Mouse (Mus musculus): Measurements from ENCODE around the gene Dgkq. TPM values are rescaled to one million over a fixed set of nuclear protein-coding genes. Genes with fewer than 3 reads are reported as not detected.

Gene Dgkq
- polyA plus RNA-seq, 1 experiment from 2014 or later = 11.3 TPM

DNA sequence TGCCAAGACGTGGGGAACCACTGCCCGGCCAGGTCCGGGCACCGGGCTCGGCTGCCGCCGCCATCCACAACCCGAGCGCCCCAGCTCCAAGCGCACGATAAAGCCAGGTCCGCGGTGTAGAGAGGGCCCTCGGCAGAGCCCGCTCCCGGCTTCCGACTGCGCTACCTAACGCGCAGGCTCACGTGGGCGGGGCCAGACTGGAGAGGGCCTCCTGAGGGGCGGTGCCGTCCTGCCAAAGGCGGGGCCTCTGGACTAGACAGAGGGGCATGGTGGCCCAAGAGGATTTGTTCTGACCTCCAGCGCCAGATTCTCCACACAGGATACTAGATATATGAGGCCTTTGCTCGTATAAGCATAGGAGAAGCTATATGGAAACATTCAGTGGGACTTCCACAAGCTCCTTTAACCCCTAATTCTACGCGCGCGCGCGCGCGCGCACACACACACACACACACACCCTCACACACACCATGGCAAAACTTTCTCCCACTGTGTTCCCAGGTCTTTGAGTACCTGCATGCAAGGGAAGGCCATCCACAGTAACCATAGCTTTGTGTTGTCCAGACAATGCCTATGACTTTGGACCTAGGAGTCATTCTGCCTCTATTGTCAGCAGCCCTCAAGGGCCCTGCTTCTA lies 8.7 kb downstream of the Dgkq start:
- peak; percentile 98 for ATAC-seq
- Histone ChIP-seq H3K9me3 (ENCODE audit: control insufficient read depth, low read length) (no peaks in the 10 kb centered on the region), H3K4me2 (ENCODE audit: low read depth, low read length) (peak overlapping the region; percentile 86), H3K27ac (ENCODE audit: low read length) (peak overlapping the region; percentile 19; the same call in 1 of the 2 replicates), H3K4me1 (ENCODE audit: control insufficient read depth, insufficient read depth, low read length) (peaks cover 12% of the 10 kb centered on the region), H3K9ac (ENCODE audit: low read depth, low read length) (peak overlapping the region; percentile 96), H3K36me3 (ENCODE audit: control insufficient read depth, insufficient read depth, low read length) (peaks cover 5% of the 10 kb centered on the region; the same call in 1 of the 2 replicates), H3K27me3 (replicated peaks; ENCODE audit: control insufficient read depth, insufficient read depth, low read length) (no peaks in the 10 kb centered on the region), H3K4me3 (ENCODE audit: low read length) (peak overlapping the region; percentile 92)
- 12% methylated on average over 36 of the region's 36 CpGs for WGBS

DNA sequence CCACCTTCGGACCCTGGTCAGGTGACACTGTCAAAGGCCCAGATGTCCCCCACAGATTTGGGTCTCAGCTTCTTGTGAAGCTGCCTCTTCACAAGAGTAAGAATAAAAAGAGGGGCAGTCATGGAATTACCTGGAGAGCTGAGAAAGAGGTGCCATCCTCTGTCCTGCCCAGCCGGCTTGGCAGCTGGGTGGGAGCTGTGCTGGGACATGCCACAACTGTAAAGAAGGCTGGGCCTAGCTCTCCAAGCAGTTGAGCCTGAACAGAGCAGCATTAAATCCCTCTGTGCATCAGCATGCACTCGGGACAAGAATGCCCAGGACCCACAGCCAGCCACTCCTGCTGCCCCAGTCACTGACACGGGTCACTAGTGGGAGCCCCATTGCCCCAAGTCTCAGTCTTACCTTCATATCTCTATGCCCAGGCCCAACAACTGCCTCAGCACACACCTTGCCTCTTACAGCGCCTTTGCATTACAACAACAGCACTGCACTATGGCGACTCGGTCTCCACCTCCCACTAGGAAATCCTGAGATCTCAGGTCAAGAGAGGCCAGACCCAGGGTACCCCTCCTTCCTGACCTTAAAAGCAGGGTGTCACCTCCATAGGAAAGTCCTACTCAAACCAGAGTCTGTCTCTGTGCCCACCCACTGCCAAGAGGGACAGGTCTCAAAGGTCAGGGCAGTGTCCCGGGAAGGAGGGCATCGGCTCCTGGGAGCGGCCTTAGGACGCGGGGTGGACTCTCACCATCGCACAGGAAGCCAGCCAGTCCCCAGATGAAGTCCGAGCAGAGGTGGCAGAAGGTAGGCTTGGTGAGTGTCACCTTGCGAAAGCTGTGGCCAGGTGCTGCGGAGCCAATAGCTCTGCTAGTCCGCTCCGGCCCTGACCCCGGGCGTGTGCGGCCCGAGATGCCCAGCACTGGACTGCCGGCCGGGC lies 9.5 kb downstream of the Dgkq start, which contains the start of gene Idua:
Gene Idua, plus strand, starts transcription at position 634 of the 934 bp plus-strand sequence.
- H3K27me3 ChIP-seq (replicated peaks; ENCODE audit: control insufficient read depth, insufficient read depth, low read length) = no peaks in the 10 kb centered on the region
- H3K36me3 ChIP-seq (ENCODE audit: control insufficient read depth, insufficient read depth, low read length) = peaks cover 7% of the 10 kb centered on the region; the same call in 1 of the 2 replicates
- peak; percentile 71 for ATAC-seq
- peak within 1 kb of the TSS; percentile 86 for H3K4me2 ChIP-seq (ENCODE audit: low read depth, low read length)
- peak within 1 kb of the TSS; percentile 92 for H3K4me3 ChIP-seq (ENCODE audit: low read length)
- 9% methylated on average over 24 of the region's 24 CpGs for WGBS
- peaks cover 12% of the 10 kb centered on the region for H3K4me1 ChIP-seq (ENCODE audit: control insufficient read depth, insufficient read depth, low read length)
- peak within 1 kb of the TSS; percentile 44 for H3K27ac ChIP-seq (ENCODE audit: low read length)
- H3K9ac ChIP-seq (ENCODE audit: low read depth, low read length) = peak within 1 kb of the TSS; percentile 96
- H3K9me3 ChIP-seq (ENCODE audit: control insufficient read depth, low read length) = no peaks in the 10 kb centered on the region

DNA sequence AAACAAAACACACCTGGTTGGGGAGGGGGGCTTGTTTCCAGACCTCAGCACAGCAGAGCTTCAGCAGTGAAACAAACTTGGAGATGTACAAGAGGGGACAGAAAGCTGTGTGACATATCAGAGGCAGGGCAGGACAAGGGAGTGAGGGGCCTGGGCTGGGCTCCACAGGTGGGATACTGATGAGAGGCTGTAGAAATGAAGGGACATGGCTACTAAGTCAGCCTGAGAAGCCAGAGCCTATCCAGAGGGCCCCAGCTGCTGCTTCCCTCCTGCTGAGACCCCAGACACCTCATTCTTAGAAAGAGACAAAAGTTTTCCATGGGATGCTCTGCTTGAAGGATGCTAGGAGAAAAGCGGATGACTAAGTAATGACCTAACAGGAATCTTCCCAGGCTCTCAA lies 10.9 kb downstream of the Dgkq start:
- no peak overlapping the region for H3K9ac ChIP-seq (ENCODE audit: low read depth, low read length)
- no peaks in the 10 kb centered on the region for H3K27me3 ChIP-seq (replicated peaks; ENCODE audit: control insufficient read depth, insufficient read depth, low read length)
- peaks cover 15% of the 10 kb centered on the region for H3K4me1 ChIP-seq (ENCODE audit: control insufficient read depth, insufficient read depth, low read length)
- peaks cover 13% of the 10 kb centered on the region; the same call in 1 of the 2 replicates for H3K36me3 ChIP-seq (ENCODE audit: control insufficient read depth, insufficient read depth, low read length)
- H3K4me2 ChIP-seq (ENCODE audit: low read depth, low read length) = no peak overlapping the region
- WGBS = 83% methylated on average over 1 of the region's 1 CpGs
- no peak overlapping the region for H3K4me3 ChIP-seq (ENCODE audit: low read length)
- no peak for ATAC-seq
- H3K9me3 ChIP-seq (ENCODE audit: control insufficient read depth, low read length) = no peaks in the 10 kb centered on the region
- no peak overlapping the region for H3K27ac ChIP-seq (ENCODE audit: low read length)

DNA sequence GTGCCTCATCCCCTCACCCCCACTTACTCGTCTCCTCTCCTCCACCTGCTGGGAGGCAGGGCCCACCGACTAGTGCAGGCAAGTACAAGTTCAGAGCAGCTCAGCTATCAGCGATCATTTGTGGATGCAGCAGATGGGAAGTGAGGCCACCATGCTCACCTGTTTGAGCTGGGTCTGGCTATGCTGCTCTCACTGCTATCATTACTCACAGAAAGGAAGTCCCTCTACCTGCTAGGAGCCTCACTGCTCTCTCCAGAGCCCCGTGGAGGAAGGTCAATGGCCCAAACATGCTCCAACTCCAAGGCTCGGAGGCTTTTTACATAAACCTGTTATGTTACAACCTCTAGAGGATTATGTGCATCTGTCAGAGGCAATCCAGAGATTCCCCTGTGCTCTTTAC lies 12.1 kb downstream of the Dgkq start:
- no peak overlapping the region for H3K4me2 ChIP-seq (ENCODE audit: low read depth, low read length)
- H3K9ac ChIP-seq (ENCODE audit: low read depth, low read length) = no peak overlapping the region
- 74% methylated on average over 5 of the region's 5 CpGs for WGBS
- H3K4me3 ChIP-seq (ENCODE audit: low read length) = no peak overlapping the region
- no peaks in the 10 kb centered on the region for H3K27me3 ChIP-seq (replicated peaks; ENCODE audit: control insufficient read depth, insufficient read depth, low read length)
- no peak overlapping the region for H3K27ac ChIP-seq (ENCODE audit: low read length)
- no peak for ATAC-seq
- H3K4me1 ChIP-seq (ENCODE audit: control insufficient read depth, insufficient read depth, low read length) = peaks cover 15% of the 10 kb centered on the region
- peaks cover 15% of the 10 kb centered on the region; the same call in 1 of the 2 replicates for H3K36me3 ChIP-seq (ENCODE audit: control insufficient read depth, insufficient read depth, low read length)
- H3K9me3 ChIP-seq (ENCODE audit: control insufficient read depth, low read length) = no peaks in the 10 kb centered on the region

DNA sequence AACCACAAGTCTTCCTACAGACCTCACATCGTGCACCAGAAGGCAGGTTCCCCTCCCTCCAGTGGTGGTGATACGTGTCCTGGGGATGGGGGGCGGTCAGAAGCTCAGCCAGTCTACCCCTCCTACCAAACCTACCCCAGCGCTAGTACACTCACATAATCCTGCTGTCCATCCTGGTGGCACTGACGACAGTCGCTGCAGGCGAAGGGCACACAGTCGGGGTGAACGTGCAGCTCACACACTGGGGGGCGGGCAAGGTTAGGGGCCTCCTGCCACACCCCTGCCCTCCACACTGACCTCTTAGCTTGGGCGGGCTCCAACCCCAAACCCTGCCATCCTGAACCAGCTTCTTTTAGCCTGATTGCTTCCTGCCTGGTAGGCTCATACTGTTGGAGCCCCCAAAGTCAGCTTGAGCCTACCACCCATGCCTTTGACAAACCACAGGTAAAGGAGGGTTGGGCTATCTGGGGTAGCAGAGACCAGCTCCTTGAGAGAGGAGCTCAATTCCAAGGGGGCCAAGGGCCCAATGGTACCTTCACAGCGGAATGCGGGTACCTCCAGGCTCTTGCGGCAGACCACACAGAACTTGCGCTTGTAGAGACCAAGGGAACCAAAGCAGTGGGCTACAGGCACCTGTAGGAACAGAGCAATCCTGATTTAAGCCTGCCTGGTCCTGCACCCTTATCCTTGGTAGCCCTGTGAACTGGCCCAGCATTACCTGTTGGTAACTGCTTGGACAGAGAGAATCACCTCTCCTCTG lies 13.4 kb downstream of the Dgkq start:
- Histone ChIP-seq H3K9me3 (ENCODE audit: control insufficient read depth, low read length) (no peaks in the 10 kb centered on the region), H3K4me2 (ENCODE audit: low read depth, low read length) (no peak overlapping the region), H3K9ac (ENCODE audit: low read depth, low read length) (no peak overlapping the region), H3K4me1 (ENCODE audit: control insufficient read depth, insufficient read depth, low read length) (peaks cover 15% of the 10 kb centered on the region), H3K4me3 (ENCODE audit: low read length) (no peak overlapping the region), H3K36me3 (ENCODE audit: control insufficient read depth, insufficient read depth, low read length) (peaks cover 15% of the 10 kb centered on the region; the same call in 1 of the 2 replicates), H3K27me3 (replicated peaks; ENCODE audit: control insufficient read depth, insufficient read depth, low read length) (no peaks in the 10 kb centered on the region), H3K27ac (ENCODE audit: low read length) (no peak overlapping the region)
- 93% methylated on average over 15 of the region's 15 CpGs for WGBS
- no peak for ATAC-seq

DNA sequence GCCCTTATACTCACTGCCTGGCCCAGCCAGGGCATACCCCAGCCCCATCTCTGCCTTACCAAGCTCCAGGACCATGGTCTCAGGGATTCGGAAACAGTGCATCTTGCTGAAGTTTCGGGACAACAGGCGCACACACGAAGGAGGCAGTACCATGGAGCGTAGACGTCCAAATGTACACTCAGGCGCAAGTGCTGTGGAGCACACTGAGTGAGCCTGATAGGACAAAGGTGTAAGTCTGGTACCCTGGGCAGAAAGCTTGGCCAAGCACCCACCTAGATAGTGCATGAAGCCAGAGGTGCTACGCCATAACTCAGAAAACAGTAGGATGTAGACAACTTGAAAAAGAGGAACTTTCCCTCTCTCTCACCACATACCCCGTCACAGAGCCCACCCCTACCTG lies 14.1 kb downstream of the Dgkq start:
- no peak for ATAC-seq
- WGBS = 94% methylated on average over 9 of the region's 9 CpGs
- H3K4me2 ChIP-seq (ENCODE audit: low read depth, low read length) = no peak overlapping the region
- H3K27me3 ChIP-seq (replicated peaks; ENCODE audit: control insufficient read depth, insufficient read depth, low read length) = no peaks in the 10 kb centered on the region
- H3K4me3 ChIP-seq (ENCODE audit: low read length) = no peak overlapping the region
- peaks cover 19% of the 10 kb centered on the region; the same call in 1 of the 2 replicates for H3K36me3 ChIP-seq (ENCODE audit: control insufficient read depth, insufficient read depth, low read length)
- H3K9ac ChIP-seq (ENCODE audit: low read depth, low read length) = no peak overlapping the region
- no peaks in the 10 kb centered on the region for H3K9me3 ChIP-seq (ENCODE audit: control insufficient read depth, low read length)
- peaks cover 15% of the 10 kb centered on the region for H3K4me1 ChIP-seq (ENCODE audit: control insufficient read depth, insufficient read depth, low read length)
- no peak overlapping the region for H3K27ac ChIP-seq (ENCODE audit: low read length)

DNA sequence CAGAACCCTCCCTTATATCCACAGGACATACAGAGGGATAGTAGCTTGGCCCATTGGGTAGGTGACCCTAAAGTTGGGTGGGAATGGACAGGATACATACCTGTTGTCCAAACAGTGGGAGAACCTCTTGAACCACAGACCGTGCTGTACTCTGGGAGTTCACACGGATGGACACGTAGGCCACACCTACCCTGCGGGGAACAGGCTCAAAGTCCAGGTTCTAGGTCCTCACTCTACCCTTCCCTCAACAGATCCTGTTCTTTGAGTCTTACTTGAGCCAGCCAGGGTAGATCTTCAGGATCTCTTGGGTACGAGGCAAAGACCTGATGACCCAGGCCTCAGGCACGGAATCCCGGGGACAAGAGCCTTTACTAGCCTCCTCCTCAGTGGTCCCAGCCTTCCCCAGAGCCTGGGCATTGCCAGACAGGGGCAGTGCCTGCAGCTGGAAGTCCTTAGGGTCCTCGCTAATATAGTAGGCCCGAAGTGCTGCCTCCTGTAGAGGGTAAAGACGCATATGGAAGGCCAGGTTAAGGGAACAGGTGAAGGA lies 15.0 kb downstream of the Dgkq start:
- WGBS = 88% methylated on average over 10 of the region's 10 CpGs
- Histone ChIP-seq H3K36me3 (ENCODE audit: control insufficient read depth, insufficient read depth, low read length) (peaks cover 19% of the 10 kb centered on the region), H3K9ac (ENCODE audit: low read depth, low read length) (no peak overlapping the region), H3K4me2 (ENCODE audit: low read depth, low read length) (no peak overlapping the region), H3K4me3 (ENCODE audit: low read length) (no peak overlapping the region), H3K27me3 (replicated peaks; ENCODE audit: control insufficient read depth, insufficient read depth, low read length) (no peaks in the 10 kb centered on the region), H3K4me1 (ENCODE audit: control insufficient read depth, insufficient read depth, low read length) (peaks cover 9% of the 10 kb centered on the region), H3K27ac (ENCODE audit: low read length) (no peak overlapping the region), H3K9me3 (ENCODE audit: control insufficient read depth, low read length) (no peaks in the 10 kb centered on the region)
- peak; percentile 52 for ATAC-seq

DNA sequence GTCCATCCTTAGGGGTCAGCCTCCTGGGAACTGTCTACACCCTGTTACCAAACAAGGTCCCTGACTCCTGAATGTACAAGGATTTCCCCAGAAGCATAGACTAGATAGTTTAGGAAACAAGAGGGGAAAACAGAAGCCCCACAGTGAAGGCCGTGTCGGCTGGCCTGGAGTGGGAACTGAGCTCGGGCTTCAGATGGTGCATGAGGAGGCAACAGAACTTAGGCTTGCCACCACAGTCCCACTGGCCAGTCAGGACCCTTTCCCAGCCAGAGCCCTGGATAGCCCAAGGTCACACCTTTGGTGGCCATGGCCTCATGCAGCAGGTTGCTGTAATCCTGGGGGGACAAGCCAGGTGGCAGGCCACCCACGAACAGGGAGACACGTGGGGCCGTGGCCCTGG lies 16.1 kb downstream of the Dgkq start:
- 86% methylated on average over 6 of the region's 6 CpGs for WGBS
- Histone ChIP-seq H3K4me1 (ENCODE audit: control insufficient read depth, insufficient read depth, low read length) (peaks cover 2% of the 10 kb centered on the region; the same call in 1 of the 2 replicates), H3K27me3 (replicated peaks; ENCODE audit: control insufficient read depth, insufficient read depth, low read length) (no peaks in the 10 kb centered on the region), H3K4me3 (ENCODE audit: low read length) (no peak overlapping the region), H3K27ac (ENCODE audit: low read length) (no peak overlapping the region), H3K9me3 (ENCODE audit: control insufficient read depth, low read length) (no peaks in the 10 kb centered on the region), H3K4me2 (ENCODE audit: low read depth, low read length) (no peak overlapping the region), H3K36me3 (ENCODE audit: control insufficient read depth, insufficient read depth, low read length) (peaks cover 26% of the 10 kb centered on the region), H3K9ac (ENCODE audit: low read depth, low read length) (no peak overlapping the region)
- no peak for ATAC-seq
